Mouse (Mus musculus) limb, embryonic 14.5 days (tissue): Measurements from ENCODE around the gene Heatr6. TPM values are rescaled to one million over a fixed set of nuclear protein-coding genes. Genes with fewer than 3 reads are reported as not detected.

Source experiments
- ATAC-seq: fragments of 200-750 bp; cut with Nextera tagmentation; 2 replicates; pipeline ENCODE4 v1.8.0; 2017; ENCODE audit warnings: low read depth, moderate number of reproducible peaks, moderate TSS enrichment; ENCODE audit not compliant: low FRiP score
- DNase-seq: peaks from one replicate; pipeline ENCODE4 v3.0.0-alpha.2; 2015; ENCODE audit warnings: low spot score
- H3K27ac ChIP-seq: fragments of 300-500 bp; sonication (generic); replicated peaks from 2 replicates; pipeline ENCODE4 v1.5.1; 2014; ENCODE audit warnings: low read depth, mild to moderate bottlenecking, low read length, moderate library complexity, mixed read lengths
- H3K27me3 ChIP-seq: fragments of 300-500 bp; sonication (generic); 2 replicates; pipeline ENCODE4 v1.6.1; 2014; ENCODE audit warnings: low read length, mixed read lengths; ENCODE audit not compliant: control insufficient read depth, insufficient read depth
- H3K36me3 ChIP-seq: fragments of 300-500 bp; sonication (generic); 2 replicates; pipeline ENCODE4 v1.6.1; 2014; ENCODE audit warnings: mild to moderate bottlenecking, low read length, moderate library complexity, mixed read lengths; ENCODE audit not compliant: control insufficient read depth, insufficient read depth
- H3K4me1 ChIP-seq: fragments of 300-500 bp; sonication (generic); 2 replicates; pipeline ENCODE4 v1.6.1; 2014; ENCODE audit warnings: antibody characterized with exemption, low read length, mixed read lengths; ENCODE audit not compliant: control insufficient read depth, insufficient read depth
- H3K4me2 ChIP-seq: fragments of 300-500 bp; sonication (generic); replicated peaks from 2 replicates; pipeline ENCODE4 v1.6.1; 2014; ENCODE audit warnings: low read depth, mild to moderate bottlenecking, low read length, moderate library complexity; ENCODE audit not compliant: severe bottlenecking
- H3K4me3 ChIP-seq: fragments of 300-500 bp; sonication (generic); replicated peaks from 2 replicates; pipeline ENCODE4 v1.5.1; 2014; ENCODE audit warnings: low read length
- H3K9ac ChIP-seq: fragments of 300-500 bp; sonication (generic); 2 replicates; pipeline ENCODE4 v1.6.1; 2014; ENCODE audit warnings: mild to moderate bottlenecking, low read depth, low read length, moderate library complexity; ENCODE audit not compliant: severe bottlenecking
- H3K9me3 ChIP-seq: fragments of 300-500 bp; sonication (generic); 2 replicates; pipeline ENCODE4 v1.6.1; 2016; ENCODE audit warnings: low read length; ENCODE audit not compliant: control insufficient read depth
- POLR2A ChIP-seq: fragments of 200-500 bp; IDR thresholded peaks from 2 replicates; pipeline ENCODE4 v1.8.0; 2012; ENCODE audit warnings: inconsistent platforms, mild to moderate bottlenecking, moderate library complexity, borderline replicate concordance; ENCODE audit not compliant: insufficient read depth, insufficient read length; ENCODE audit errors: extremely low read depth
- WGBS: fragments of 180-500 bp; shearing (Covaris S2); extraction: QIAGEN DNeasy Blood & Tissue Kit; methylation state at CpG from one replicate; pipeline ENCODE4 v1.1.7; 2014; 5-methylcytosine and 5-hydroxymethylcytosine counted together
- polyA plus RNA-seq, 2 experiments: library from polyadenylated mRNA; depleted of rRNA in 1 of 2; stranded (reverse) in 1 of 2; unstranded in 1 of 2; fragments of >200 nt; fragmentation: Nextera tagmentation in 1 of 2; extraction: Ambion mirVana in 1 of 2; gene quantifications; 2 replicates each; pipeline versions ENCODE4 v1.2.1 to v1.2.3; 2012 to 2014

The Heatr6 gene
- polyA plus RNA-seq, 2 experiments: 22.5 to 26.0 TPM

DNA sequence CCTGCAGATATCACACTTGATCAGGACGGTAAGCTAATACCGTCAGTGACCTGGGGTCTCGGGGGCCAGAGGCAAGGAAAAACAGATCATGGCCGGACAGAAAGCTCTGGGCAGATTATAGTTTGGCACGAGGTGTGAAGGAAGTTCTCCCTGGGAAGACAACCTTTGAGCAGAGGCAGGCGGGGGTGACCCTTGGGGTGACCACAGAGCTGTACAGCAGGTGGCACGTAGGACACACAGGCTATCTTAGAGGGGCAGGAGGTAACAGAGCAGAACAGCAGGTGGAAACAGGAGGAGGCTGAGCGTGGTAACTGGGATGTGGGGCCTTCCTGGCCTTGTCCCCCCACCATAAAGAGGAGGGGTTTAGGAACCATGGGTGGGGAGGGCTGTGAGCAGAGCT is 34.8 kb downstream of the Heatr6 start:
- no peak for TF ChIP-seq POLR2A
- ATAC-seq (no peak), DNase-seq (no peak)
- H3K36me3 ChIP-seq: 0 out of 2 replicates have a peak, but pooled peaks cover 2% of the 10 kb centered on the region
- no peak overlapping the region for H3K4me2 ChIP-seq
- WGBS: 83% methylated on average over 8 of the region's 8 CpGs
- H3K4me3 ChIP-seq: no peak overlapping the region
- no peaks in the 10 kb centered on the region for H3K9me3 ChIP-seq
- no peaks in the 10 kb centered on the region for H3K27me3 ChIP-seq
- no peak overlapping the region for H3K9ac ChIP-seq
- H3K4me1 ChIP-seq: no peaks in the 10 kb centered on the region
- no peak overlapping the region for H3K27ac ChIP-seq

DNA sequence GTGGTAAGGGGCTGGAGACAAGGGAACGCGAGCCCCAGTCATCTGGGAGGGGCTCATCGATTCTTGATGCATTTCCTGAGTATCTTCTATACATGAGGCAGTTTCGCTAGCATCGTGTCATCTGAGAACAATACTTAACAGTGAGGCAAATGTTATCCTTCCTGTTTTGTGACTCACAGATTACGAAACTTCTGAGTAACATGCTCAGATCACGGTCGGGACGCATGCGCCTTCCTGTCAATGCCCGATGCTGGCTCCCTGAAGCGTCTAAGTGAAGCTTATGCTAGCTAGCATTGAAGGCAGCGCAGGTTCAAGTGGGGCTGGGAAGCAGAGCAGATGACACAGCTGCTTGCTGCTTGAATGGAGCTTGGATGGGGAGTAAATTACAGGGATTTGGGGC is 35.8 kb downstream of the Heatr6 start:
- no peak for ATAC-seq
- WGBS: 66% methylated on average over 13 of the region's 13 CpGs
- Histone ChIP-seq H3K4me3 (no peak overlapping the region), H3K36me3 (no peaks in the 10 kb centered on the region), H3K4me2 (no peak overlapping the region), H3K4me1 (no peaks in the 10 kb centered on the region), H3K9me3 (no peaks in the 10 kb centered on the region), H3K27me3 (no peaks in the 10 kb centered on the region), H3K27ac (no peak overlapping the region), H3K9ac (no peak overlapping the region)
- no peak for DNase-seq
- TF ChIP-seq POLR2A: no peak

DNA sequence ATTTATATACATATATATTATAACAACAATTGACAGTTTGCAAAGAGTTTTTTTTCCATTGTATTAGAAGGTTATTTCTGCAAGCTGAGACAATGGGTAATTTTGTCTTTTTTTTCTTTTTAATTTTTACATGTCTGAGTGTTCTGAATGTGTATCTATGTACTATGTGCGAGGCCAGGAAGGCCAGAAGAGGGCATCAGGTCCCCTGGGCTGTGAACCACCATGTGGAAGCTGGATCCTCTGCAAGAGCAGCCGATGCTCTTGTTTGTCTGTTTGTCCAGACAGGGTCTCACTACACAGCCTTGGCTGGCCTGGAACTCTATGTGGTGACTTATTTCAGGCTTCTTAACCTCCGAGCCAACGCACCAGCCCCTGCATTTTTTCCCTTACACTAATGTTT is 37.6 kb downstream of the Heatr6 start:
- H3K4me3 ChIP-seq: no peak overlapping the region
- no peak overlapping the region for H3K27ac ChIP-seq
- no peaks in the 10 kb centered on the region for H3K4me1 ChIP-seq
- H3K9ac ChIP-seq: no peak overlapping the region
- no peak overlapping the region for H3K4me2 ChIP-seq
- 69% methylated on average over 4 of the region's 4 CpGs for WGBS
- no peaks in the 10 kb centered on the region for H3K9me3 ChIP-seq
- DNase-seq: no peak
- H3K27me3 ChIP-seq: no peaks in the 10 kb centered on the region
- no peaks in the 10 kb centered on the region for H3K36me3 ChIP-seq
- no peak for ATAC-seq
- TF ChIP-seq POLR2A: no peak

DNA sequence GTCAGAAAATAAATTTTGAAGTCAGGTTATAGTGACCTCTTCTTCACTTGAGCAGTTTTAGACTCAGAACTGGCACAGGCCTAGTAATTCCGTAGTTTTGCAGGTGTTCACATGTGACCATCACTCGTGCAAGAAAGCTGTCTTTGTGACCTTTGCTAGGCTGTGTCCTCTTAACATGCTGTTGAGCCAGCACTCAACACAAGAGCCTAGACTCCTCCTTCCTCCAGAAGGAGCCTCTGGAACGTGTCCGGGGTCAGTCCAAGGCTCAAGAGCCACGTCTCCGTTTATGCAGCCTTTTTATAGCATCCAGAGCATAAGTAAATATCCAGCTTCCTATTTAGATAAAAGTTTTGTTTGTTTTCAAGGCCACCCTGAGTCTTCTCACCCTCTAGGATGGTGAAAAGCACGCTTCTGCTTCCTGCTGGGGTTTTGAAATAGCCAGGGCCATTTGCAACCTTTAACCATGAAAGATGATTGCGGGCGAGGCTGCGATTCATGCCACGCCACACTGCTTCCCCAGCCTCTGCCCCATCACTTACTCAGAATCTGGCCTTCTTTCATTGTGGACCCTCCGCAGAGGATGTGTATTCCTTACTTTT is 38.9 kb downstream of the Heatr6 start:
- WGBS: 81% methylated on average over 12 of the region's 12 CpGs
- DNase-seq: no peak
- Histone ChIP-seq H3K27me3 (no peaks in the 10 kb centered on the region), H3K4me2 (no peak overlapping the region), H3K27ac (no peak overlapping the region), H3K9me3 (no peaks in the 10 kb centered on the region), H3K36me3 (no peaks in the 10 kb centered on the region), H3K4me1 (no peaks in the 10 kb centered on the region), H3K9ac (no peak overlapping the region), H3K4me3 (no peak overlapping the region)
- no peak for TF ChIP-seq POLR2A
- no peak for ATAC-seq

DNA sequence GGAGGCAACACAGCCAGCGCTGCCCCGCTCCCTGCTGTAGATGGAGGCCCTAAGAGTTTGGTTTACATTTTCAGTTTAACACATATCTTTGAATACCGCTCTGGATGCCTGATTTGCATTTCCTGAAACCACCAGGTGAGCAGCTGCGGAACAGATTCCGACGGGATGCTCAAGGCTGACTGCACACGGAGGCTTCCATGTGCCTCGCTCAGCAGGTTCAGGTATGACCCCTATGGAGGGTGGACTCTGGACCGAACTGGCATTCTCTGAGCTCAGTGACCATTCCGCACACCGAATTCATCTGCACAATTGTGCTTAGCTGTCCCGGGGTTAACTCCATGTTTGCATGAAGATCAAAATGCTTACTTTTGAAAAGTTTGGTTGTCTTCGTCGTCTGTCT is 39.8 kb downstream of the Heatr6 start:
- no peak for TF ChIP-seq POLR2A
- Histone ChIP-seq H3K27ac (no peak overlapping the region), H3K4me1 (no peaks in the 10 kb centered on the region), H3K4me3 (no peak overlapping the region), H3K36me3 (no peaks in the 10 kb centered on the region), H3K27me3 (no peaks in the 10 kb centered on the region), H3K9ac (no peak overlapping the region), H3K9me3 (no peaks in the 10 kb centered on the region), H3K4me2 (no peak overlapping the region)
- no peak for ATAC-seq
- no peak for DNase-seq
- WGBS: 86% methylated on average over 14 of the region's 14 CpGs

DNA sequence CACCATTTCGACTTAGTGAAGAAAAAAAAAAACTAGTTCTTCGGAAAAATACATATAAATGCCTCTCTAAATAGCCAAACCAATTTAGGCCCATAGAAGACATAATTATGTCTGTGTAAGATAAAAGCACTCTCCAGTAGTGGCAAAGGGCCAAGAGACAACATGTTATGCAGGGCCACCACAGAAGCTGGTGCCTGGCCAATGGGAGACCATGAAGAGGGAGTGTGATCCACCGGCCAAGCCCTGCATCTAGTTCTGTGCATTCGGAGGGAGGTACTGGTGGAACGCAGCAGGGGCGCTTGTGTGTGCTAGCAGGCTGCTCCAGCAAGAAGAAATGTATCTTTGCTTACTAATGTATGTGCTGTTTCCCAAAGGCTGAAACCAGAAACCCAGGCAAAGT is 42.6 kb downstream of the Heatr6 start:
- Histone ChIP-seq H3K4me3 (no peak overlapping the region), H3K27me3 (no peaks in the 10 kb centered on the region), H3K9ac (no peak overlapping the region), H3K9me3 (no peaks in the 10 kb centered on the region), H3K27ac (no peak overlapping the region), H3K4me1 (no peaks in the 10 kb centered on the region), H3K36me3 (no peaks in the 10 kb centered on the region), H3K4me2 (no peak overlapping the region)
- TF ChIP-seq POLR2A: no peak
- DNase-seq (no peak), ATAC-seq (no peak)
- WGBS: 75% methylated on average over 6 of the region's 6 CpGs
